Mouse (Mus musculus) macrophage (primary cell): ENCODE measurements around the gene Hoxd3. TPM values are rescaled to one million over a fixed set of nuclear protein-coding genes. Genes with fewer than 3 reads are reported as not detected.

Experiments
- H3K27ac ChIP-seq: fragments of 350-480 bp; formaldehyde crosslinking; 2 replicates; pipeline ENCODE4 v1.9.0; 2021
- H3K36me3 ChIP-seq: fragments of 350-480 bp; formaldehyde crosslinking; 2 replicates; pipeline ENCODE4 v1.9.0; 2021; ENCODE audit errors: inconsistent target
- H3K4me3 ChIP-seq: fragments of 350-480 bp; formaldehyde crosslinking; 2 replicates; pipeline ENCODE4 v1.9.0; 2021; ENCODE audit errors: inconsistent target
- H3K79me2 ChIP-seq: fragments of 350-480 bp; formaldehyde crosslinking; 2 replicates; pipeline ENCODE4 v1.9.0; 2021; ENCODE audit errors: inconsistent target
- WGBS: methylation state at CpG from one replicate; pipeline ENCODE4 v1.1.7; 2026; ENCODE audit warnings: inconsistent platforms; ENCODE audit not compliant: missing documents; 5-methylcytosine and 5-hydroxymethylcytosine counted together
- polyA plus RNA-seq: library from polyadenylated mRNA; stranded (reverse); fragments of 250-400 nt; gene quantifications from 3 replicates; pipeline ENCODE4 v1.2.4, GENCODE M21; 2018; ENCODE audit warnings: inconsistent platforms

Hoxd3 gene
- polyA plus RNA-seq, 1 experiment from 2014 or later = not detected

DNA sequence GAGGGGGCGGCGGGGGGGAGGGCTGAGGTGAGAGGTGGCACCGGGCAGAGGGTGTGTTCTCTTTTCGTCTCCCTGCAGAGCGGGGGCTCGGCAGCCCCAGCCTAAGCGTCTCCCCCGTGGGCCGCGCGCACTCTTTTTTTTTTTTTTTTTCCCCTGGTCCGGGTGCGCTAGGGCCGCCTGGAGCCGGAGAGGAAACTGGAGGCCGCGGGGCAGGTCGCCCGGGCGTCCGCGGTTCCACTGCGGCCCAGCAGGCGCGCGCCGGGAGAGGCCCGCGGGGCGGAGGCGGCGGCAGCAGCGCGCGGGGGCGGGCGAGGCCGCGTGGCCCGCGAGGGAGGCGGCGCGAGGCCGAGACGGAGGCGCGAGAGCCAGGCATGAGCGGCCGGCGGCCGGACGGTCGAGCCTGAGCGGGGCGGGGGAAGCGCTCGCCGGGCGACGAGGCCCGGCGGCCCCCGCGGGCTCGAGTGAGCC lies 6.7 kb upstream of the Hoxd3 start:
- Histone ChIP-seq H3K79me2 (no peaks in the 10 kb centered on the region), H3K27ac (no peak overlapping the region), H3K36me3 (no peaks in the 10 kb centered on the region), H3K4me3 (no peak overlapping the region)
- under 1% methylated on average over 59 of the region's 66 CpGs for WGBS

DNA sequence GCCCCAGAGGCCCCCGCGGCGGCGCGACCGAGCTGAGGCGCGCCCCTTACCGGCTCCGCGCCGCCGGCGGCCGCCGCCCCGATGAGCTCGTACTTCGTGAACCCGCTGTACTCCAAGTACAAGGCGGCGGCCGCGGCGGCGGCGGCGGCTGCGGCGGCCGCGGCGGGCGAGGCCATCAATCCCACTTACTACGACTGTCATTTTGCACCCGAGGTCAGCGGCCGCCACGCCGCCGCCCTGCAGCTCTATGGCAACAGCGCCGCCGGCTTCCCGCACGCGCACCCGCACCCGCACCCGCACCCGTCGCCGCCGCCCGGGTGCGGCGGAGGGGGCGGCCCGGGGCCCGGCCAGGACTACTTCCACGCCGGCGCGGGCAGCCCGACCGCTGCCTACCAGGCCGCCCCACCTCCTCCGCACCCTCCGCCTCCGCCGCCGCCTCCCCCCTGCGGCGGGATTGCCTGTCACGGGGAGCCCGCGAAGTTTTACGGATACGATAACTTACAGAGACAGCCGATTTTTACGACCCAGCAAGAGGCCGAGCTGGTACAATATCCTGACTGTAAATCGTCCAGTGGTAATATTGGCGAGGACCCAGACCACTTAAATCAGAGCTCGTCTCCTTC lies 6.1 kb upstream of the Hoxd3 start:
- 1% methylated on average over 71 of the region's 85 CpGs for WGBS
- no peaks in the 10 kb centered on the region for H3K79me2 ChIP-seq

DNA sequence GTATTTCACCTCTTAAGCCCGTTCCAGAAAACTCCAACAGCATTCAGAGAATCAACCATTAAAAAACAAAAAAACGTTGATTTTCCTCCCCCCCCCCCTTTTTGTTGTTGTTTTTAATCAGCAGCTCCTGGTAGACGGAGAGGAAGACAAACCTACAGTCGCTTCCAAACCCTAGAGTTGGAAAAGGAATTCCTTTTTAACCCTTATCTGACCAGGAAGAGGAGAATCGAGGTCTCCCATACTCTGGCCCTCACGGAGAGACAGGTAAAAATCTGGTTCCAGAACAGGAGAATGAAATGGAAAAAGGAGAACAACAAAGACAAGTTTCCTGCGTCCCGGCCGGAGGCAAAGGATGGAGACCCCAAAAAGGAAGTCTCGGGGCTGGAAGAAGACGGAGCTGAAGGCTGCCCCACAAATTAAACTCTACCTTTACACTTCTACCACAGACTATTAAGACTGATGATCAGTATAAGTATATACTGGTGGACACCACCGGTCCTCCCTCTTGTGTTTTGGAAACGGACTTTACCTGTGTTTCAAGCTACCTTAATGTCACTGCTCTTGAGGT lies 5.2 kb upstream of the Hoxd3 start:
- no peak overlapping the region for H3K4me3 ChIP-seq
- 16% methylated on average over 12 of the region's 13 CpGs for WGBS
- H3K36me3 ChIP-seq = no peaks in the 10 kb centered on the region

More for the DNA sequence above, 6.1 kb upstream of the Hoxd3 start:
- H3K4me3 ChIP-seq = no peak overlapping the region
- H3K27ac ChIP-seq = no peak overlapping the region
- H3K36me3 ChIP-seq = no peaks in the 10 kb centered on the region

DNA sequence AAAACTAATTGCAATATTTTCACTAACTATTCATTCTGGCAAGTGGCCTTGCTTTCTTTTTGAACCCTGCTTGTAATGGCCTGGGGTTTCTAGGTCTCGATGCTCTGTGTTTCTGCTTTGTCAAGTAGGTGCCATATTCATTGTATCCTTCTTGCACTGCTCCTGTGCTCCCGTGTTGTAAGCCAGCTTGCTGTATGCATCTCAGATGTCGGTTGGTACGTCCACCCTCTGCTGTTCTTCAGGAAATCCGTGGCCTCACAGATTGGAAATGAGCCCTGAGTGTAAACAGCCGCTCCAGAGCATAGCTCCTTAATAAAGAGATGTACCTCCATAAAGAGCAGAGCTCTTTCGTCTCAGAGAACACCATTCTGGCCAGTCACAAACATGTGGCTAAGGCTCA lies 4.1 kb upstream of the Hoxd3 start:
- H3K27ac ChIP-seq = no peak overlapping the region
- H3K79me2 ChIP-seq = no peaks in the 10 kb centered on the region
- no peak overlapping the region for H3K4me3 ChIP-seq
- WGBS = 32% methylated on average over 7 of the region's 7 CpGs
- H3K36me3 ChIP-seq = no peaks in the 10 kb centered on the region

More for the DNA sequence above, 5.2 kb upstream of the Hoxd3 start:
- Histone ChIP-seq H3K79me2 (no peaks in the 10 kb centered on the region), H3K27ac (no peak overlapping the region)

DNA sequence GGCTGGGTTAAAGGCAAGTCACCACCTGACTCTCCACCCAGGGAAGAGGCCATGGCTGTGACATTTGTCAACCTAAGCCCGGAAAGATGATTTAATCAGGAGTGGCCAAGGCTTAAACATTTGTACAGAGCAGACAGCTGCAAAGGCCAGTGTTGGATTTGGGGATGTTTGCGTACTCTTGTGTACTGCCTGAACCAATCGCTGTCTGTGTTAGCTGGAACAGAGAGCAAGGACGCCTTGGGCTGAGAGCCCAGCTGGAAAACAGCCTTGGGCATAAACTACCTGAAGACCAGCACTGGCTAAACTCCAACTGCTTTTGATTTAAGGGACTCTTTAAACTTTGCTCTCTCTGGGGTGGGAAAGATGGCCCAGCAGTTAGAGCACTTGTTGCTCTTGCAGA lies 3.1 kb upstream of the Hoxd3 start:
- H3K27ac ChIP-seq = no peak overlapping the region
- 60% methylated on average over 4 of the region's 4 CpGs for WGBS
- H3K79me2 ChIP-seq = no peaks in the 10 kb centered on the region
- no peaks in the 10 kb centered on the region for H3K36me3 ChIP-seq
- H3K4me3 ChIP-seq = no peak overlapping the region

DNA sequence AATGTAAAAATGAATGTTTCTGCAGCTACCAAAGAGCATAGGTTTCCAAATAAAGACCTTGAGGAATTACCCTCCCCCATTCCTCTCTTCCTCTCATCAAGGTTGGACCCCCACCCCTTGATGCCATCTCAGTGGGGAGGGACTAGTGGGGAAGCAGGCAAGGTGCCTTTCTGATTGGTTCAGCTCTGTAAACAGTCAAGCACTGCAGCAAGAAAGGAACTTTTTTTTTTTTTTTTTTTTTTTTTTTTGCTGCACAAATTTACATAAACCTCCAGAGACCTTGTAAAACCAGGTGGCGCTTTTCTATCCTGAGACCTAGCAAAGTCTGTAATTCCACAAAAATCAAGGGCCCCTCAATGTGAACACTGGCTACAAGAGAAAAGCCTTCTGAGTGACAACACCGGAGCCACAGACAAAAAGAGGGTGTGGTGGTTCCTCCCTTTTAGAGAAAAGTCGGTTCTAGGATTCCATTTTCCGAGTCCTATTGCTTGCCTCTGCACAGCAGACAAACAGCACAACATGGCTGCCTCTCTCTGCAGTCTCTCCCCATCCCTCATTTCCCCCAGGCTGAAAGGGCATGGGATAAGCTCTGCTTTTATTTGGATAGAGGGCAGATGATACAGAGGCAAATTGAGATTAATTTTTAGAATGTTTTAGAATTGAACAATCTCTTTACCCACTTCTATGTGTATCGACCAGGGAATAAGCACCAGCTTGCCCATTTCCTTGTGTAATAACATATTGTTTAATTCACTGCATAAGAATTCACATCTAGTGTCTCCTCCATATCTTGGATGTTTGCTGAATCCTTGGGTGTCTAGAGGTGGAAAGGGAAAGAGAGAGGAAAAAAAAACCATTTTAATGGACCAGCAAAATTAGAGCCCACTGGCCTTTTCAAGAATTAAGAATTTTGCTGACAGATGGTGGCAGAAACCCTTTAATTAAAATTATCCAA lies 2.0 kb upstream of the Hoxd3 start:
- WGBS = 28% methylated on average over 5 of the region's 5 CpGs
- no peak overlapping the region for H3K27ac ChIP-seq
- no peak overlapping the region for H3K4me3 ChIP-seq
- no peaks in the 10 kb centered on the region for H3K79me2 ChIP-seq
- no peaks in the 10 kb centered on the region for H3K36me3 ChIP-seq

DNA sequence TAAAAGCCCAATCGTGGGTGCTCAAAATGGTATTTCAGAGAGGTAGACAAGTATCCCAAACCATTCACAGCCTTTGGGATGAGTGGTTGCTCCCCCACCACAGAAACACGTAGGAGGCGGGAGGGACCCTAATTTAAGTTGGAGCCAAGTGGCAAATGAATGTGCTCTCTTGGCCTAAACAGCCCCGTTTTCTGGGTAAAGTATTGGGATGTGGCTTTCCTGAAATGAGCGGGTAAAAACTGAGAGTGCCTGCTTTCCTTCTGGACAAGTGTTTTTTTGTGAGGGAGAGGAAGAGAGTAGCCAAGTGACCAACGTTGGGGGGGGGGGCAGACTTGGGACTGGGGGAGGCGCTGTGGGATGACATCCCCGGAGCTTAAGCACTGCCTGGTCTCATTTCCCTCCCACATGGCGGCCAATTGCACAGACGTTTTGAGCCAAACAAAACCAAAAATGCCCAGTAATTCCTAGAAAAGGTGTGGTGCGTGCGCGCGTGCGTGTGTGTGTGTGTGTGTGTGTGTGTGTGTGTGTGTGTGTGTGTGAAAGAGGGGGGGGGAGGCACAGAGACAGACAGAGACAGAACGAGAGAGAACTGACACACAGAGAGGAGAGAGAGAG lies 691 bp upstream of the Hoxd3 start:
- Histone ChIP-seq H3K4me3 (no peak overlapping the region), H3K36me3 (no peaks in the 10 kb centered on the region), H3K79me2 (no peaks in the 10 kb centered on the region), H3K27ac (no peak overlapping the region)
- whole genome bisulfite sequencing = 12% methylated on average over 15 of the region's 16 CpGs

DNA sequence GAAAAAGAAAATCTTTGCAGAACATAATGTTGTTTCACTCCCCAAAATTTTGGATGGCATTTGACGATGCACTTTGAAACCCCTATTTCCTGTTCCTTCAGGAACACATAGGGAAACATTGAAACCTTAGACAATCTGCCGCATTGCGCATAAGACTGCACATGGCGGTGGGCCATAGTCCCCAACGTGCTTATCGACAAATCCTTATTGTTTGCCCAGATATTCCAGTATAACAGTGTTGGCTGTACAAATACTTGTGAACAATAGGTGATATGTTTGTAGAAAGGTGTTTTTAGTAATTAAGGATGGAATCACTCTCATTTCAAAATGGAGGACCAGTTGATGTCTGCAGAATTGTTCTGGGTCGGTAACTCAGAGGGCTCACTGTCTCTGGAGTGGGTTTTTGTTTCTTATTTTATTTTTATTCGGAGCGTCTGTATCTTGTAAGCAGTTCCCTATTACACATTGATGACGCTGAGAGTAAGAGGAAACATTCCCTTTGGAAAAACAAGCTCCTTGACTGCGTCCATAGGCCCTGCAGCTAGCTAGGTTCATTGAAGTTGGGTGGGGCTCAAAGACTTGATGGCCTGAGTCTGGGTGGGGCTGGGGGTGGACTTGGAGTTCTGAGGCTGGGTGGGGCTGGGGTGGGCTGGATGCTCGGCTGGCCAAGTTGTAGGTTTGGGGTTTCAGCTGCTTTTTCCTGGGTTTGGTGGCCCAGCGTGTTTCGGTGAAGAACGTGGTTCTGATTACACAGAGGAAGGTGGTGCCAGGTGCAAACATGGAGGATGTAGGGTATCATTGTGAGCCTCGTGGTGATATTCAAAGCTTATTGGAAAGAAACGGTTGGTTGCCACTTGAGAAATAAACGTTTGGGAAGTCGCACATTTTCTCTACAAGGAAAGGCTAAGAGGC lies 1.8 kb downstream of the Hoxd3 start:
- H3K36me3 ChIP-seq = no peaks in the 10 kb centered on the region
- no peak overlapping the region for H3K4me3 ChIP-seq
- H3K27ac ChIP-seq = no peak overlapping the region
- 30% methylated on average over 19 of the region's 19 CpGs for WGBS
- H3K79me2 ChIP-seq = no peaks in the 10 kb centered on the region

DNA sequence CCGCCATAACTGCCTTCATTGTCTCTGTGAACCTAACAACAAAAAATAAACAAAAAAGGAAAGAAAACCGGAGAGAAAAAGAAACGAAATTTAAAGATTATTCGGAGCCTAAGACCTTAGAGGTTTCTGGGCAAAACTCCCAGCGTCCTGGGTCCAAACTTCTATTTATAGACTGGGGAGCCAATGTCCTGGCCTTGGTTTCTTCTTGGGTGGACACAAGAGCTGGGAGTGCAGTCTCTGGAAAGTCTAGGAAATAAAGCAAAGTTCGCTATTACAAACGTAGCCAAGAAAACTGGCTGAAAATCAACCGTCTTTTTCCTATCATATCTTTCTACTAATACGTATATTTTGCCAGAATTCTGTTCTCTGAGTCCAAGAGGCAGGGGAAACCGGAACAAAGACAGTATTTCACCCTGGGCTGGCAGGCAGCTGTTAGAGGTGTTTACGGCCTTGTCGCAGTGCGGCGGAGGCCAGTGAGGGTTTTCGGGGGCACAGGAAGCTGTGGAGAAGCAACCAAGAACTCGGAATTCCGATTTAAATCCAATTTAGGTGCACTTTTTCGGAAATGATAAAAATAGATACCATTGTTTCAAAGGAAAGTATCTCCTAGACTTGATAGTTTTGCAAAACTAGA lies 2.5 kb downstream of the Hoxd3 start:
- H3K36me3 ChIP-seq = no peaks in the 10 kb centered on the region
- WGBS = 12% methylated on average over 18 of the region's 18 CpGs
- no peaks in the 10 kb centered on the region for H3K79me2 ChIP-seq
- H3K4me3 ChIP-seq = no peak overlapping the region
- no peak overlapping the region for H3K27ac ChIP-seq

DNA sequence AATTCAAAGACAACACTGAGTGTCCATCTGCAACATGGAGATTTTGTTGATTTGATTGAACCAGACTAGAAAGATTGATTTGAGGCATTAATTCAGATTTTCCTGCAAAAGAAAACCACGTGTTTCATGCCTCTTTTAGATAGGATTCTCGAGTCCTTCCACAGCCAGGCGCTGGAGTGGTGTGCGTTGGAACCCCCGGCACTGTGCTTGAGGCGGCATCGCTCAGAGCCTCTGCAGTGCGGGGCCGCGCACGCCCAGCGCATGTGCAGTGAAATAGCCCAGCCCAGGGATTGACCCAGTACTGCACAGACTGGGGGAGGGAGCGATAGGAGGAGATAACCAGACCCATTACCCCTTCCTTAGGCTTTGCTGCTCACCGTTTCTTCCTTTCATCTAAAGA lies 3.2 kb downstream of the Hoxd3 start:
- H3K27ac ChIP-seq = no peak overlapping the region
- no peaks in the 10 kb centered on the region for H3K79me2 ChIP-seq
- 6% methylated on average over 14 of the region's 14 CpGs for WGBS
- H3K4me3 ChIP-seq = no peak overlapping the region
- no peaks in the 10 kb centered on the region for H3K36me3 ChIP-seq

DNA sequence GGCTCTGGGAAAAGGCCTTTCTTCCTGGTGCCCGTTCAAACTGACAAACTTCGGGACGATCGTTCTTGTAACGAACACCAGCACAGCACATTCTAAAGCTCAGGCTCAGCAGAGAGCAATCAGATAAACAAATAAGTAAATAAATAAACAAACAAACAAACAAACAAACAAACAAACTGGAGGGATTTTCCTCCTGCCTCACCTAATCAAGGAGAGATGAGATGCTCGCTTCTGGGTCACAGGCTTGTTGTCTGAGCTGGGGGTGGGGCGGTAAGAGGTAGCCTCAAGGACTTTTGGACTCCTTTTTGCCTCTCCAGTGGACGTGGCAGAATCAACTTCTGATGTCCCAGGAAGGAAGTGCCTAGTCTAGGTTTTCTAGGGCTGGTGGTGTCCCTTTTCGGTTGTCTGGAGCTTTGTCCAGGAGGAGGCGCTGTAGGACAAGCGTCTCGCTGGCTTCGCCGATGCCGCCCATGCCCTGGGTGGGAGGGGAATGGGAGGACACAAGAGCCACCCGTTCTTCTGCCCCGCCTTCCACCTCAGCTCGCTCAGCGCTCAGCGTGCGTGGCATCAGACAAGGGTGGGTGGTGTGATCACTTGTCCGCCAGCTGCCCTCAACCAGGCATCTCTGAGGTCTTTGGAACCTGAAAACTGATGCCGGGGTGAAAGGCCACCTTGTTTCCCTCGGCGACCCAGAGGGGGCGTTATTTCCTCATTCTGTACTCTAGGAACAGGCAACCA lies 3.9 kb downstream of the Hoxd3 start:
- H3K27ac ChIP-seq = no peak overlapping the region
- no peaks in the 10 kb centered on the region for H3K36me3 ChIP-seq
- no peaks in the 10 kb centered on the region for H3K79me2 ChIP-seq
- WGBS = 3% methylated on average over 24 of the region's 26 CpGs
- H3K4me3 ChIP-seq = no peak overlapping the region

DNA sequence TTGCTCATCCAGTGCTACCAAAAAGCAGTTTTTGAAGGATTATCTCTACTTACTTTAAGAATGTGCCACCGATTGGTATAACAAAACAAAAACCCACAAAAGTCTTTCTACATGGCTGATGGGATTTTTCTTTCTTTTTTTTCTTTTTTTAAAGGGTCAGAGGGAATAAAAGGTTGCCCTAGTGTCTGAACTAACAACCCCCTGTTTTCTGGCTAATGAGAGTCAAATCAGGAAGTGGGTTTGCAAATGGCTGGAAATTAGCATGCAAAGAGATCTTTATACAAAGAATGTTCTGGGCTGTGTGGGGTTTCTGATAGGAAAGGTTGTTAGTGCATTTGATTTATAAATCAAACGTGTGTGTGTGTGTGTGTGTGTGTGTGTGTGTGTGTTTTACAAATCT lies 8.7 kb downstream of the Hoxd3 start:
- Histone ChIP-seq H3K79me2 (no peaks in the 10 kb centered on the region), H3K4me3 (no peak overlapping the region), H3K36me3 (no peaks in the 10 kb centered on the region), H3K27ac (no peak overlapping the region)
- 43% methylated on average over 2 of the region's 2 CpGs for WGBS

DNA sequence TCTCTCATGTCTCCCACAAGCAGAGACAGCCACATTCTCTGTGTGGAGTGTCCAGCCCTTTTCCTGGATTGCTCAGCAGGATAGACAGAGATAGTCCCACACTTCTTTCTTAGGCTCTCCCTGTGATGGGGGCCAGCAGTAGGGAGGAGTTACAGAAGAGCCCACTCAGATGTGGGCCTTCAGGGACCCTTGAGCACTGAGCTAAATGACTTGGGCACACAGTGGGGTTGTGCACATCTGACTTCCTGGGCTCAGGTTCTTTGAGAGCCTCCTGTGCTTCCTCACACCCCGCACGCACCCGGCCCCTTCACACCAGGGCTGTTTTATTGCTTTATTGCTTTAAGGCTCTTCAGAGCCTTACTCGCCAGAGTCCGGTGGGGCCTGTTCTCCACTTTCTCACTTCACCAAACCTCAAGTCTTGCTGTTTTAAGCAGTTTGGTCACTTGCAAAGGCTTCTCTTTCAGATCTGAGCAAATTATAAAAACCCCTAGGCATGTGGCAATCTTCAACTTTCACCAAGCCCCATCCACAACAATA lies 9.3 kb downstream of the Hoxd3 start:
- Histone ChIP-seq H3K79me2 (no peaks in the 10 kb centered on the region), H3K4me3 (no peak overlapping the region), H3K27ac (no peak overlapping the region), H3K36me3 (no peaks in the 10 kb centered on the region)
- WGBS = 65% methylated on average over 5 of the region's 5 CpGs
